Mouse (Mus musculus): Measurements from ENCODE around the gene Tsga10ip. TPM values are rescaled to one million over a fixed set of nuclear protein-coding genes. Genes with fewer than 3 reads are reported as not detected.
A peak's percentile ranks its signal among the peaks of the same experiment; 100 is the strongest.
"Not testable (repeated sequence)": the region's sequence is repeated elsewhere in the genome, so short reads cannot be mapped to it uniquely, and the experiment has no call there.

Tsga10ip gene
- total RNA-seq, 2 experiments from 2014 or later, result not detected

- DNase-seq (ENCODE audit: extremely low spot score in 1 of 2, low spot score in 1 of 2), result peak in 1 of 2 experiments; percentile 59
These were observed 21.9 kb upstream of the Tsga10ip start for GRCm38 (mm10) chr19:5424092-5424781.

GRCm38 (mm10) chr19:5423561-5423960 is 21.2 kb upstream of the Tsga10ip start:
- no peak for DNase-seq (ENCODE audit: extremely low spot score in 1 of 2, low spot score in 1 of 2)

- DNase-seq (ENCODE audit: extremely low spot score in 1 of 2, low spot score in 1 of 2), result no peak
These were observed 20.6 kb upstream of the Tsga10ip start for GRCm38 (mm10) chr19:5422895-5423443.

DNA sequence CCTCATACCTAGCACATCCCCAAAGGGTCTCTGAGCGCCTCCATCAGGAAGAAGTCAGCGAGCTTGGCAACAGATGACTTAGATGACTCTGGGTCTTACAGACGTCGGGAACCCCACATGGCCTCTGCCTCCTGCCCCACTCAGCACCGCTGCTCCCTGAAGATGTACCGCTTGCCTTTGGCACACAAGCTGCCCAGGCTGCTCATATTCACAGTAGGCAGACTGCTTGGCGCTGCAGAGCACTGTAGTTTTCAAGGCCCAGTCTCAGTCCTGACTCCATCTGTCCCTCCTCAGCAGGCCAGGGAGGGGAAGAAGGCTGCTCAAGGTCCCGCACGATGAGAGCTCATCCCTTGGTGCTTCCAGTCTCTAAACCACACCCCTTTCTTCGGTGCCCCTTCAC is 19.9 kb upstream of the Tsga10ip start:
- no peak for DNase-seq (ENCODE audit: extremely low spot score in 1 of 2, low spot score in 1 of 2)

- no peak for DNase-seq (ENCODE audit: extremely low spot score in 1 of 2, low spot score in 1 of 2)
These were observed 19.5 kb upstream of the Tsga10ip start for GRCm38 (mm10) chr19:5421784-5422183.

DNA sequence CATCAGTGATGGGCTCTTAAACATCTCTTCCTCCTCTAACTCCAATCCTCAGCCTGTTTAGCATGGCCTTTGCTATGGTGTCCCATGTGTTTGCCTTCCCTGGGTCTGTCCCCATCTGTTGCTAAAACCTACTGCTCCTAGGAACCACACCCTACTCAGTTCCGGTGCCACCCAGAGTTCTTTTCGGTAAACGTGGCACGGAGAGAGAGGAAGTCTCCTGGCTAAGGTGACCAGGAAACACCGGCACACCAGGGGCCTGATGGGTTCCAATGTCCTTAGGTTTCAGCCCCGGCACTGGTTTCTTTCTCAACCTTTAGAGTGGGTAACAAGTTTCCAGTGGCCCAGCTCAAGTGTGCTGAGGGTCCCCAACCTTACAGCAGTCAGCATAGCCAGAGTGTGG is 18.3 kb upstream of the Tsga10ip start:
- no peak for DNase-seq (ENCODE audit: extremely low spot score in 1 of 2, low spot score in 1 of 2)

DNA sequence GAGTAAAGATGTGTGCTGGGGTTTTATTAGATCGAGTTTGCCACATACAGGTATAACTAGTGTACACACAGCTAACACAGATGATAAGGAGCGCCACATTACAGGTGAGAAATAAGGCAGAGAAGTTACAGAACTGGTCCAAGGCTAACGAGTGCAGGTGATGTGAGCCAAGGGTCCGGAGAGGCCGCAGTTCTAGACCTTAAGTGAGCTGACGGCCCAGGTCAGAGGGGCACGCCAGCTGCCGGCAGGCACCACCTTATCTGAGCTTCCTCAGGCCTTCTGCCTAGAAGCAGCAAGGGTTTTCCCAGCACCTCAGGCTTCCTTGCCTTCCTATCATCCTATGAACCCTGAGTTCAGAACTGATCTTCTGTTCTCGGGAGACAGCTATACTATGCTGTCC is 17.3 kb upstream of the Tsga10ip start:
- DNase-seq (ENCODE audit: extremely low spot score in 1 of 2, low spot score in 1 of 2), result no peak

- no peak for DNase-seq (ENCODE audit: extremely low spot score in 1 of 2, low spot score in 1 of 2)
These were observed 16.6 kb upstream of the Tsga10ip start for GRCm38 (mm10) chr19:5418750-5419466.

DNA sequence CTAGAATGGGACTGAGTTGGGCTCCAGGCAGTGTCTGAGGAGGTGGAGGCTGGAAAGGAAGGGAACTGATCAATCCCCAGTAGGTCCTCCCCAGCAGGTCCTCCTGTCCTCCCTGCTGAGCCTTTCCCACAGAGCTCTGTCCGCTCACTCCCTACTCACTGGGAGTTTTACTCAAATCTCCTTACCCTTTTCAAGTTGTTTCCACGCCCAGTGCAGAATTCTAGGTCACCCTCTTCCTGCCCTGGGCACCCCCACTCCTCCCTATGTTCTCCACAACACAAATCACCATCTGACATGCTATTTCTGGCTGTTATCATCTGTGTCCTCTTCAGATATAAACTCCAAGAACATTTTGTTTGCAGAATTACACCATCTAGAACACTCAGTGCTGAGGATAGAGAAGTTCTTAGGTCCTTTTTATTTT is 12.2 kb upstream of the Tsga10ip start:
- DNase-seq (ENCODE audit: extremely low spot score in 1 of 2, low spot score in 1 of 2), result no peak

GRCm38 (mm10) chr19:5413840-5414239 is 11.5 kb upstream of the Tsga10ip start:
- DNase-seq (ENCODE audit: extremely low spot score in 1 of 2, low spot score in 1 of 2), result no peak

DNA sequence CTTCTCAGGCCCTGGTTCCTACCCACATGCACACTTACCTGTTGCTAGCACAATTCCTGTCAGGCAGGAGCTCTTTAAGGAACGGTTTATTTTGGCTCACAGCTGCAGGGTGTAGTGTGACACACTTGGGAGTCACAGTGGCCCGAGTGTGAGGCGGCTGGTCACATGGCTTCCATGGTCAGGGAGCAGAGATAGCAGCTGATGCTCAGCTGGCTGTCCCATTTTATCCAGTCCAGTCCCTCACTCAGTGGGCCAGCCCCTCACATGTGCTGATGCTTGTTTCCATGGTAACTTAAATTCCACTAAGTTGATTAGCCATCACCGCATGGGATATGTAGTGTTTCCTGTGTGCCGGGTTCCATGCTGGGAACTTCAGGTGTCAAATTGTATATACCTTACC is 9.6 kb upstream of the Tsga10ip start:
- DNase-seq (ENCODE audit: extremely low spot score in 1 of 2, low spot score in 1 of 2), result no peak

- DNase-seq (ENCODE audit: extremely low spot score in 1 of 2, low spot score in 1 of 2), result no peak
These were observed 8.3 kb upstream of the Tsga10ip start for GRCm38 (mm10) chr19:5410641-5411040.

- DNase-seq (ENCODE audit: extremely low spot score in 1 of 2, low spot score in 1 of 2), result no peak
These were observed 6.7 kb upstream of the Tsga10ip start for GRCm38 (mm10) chr19:5409068-5409467.

GRCm38 (mm10) chr19:5408057-5409001 is 6.0 kb upstream of the Tsga10ip start:
- DNase-seq (ENCODE audit: extremely low spot score in 1 of 2, low spot score in 1 of 2), result no peak

- DNase-seq (ENCODE audit: extremely low spot score in 1 of 2, low spot score in 1 of 2), result peak in 1 of 2 experiments; percentile 42
These were observed 4.8 kb upstream of the Tsga10ip start for GRCm38 (mm10) chr19:5407133-5407532.

GRCm38 (mm10) chr19:5406531-5407126 is 4.3 kb upstream of the Tsga10ip start:
- DNase-seq (ENCODE audit: extremely low spot score in 1 of 2, low spot score in 1 of 2), result not testable (repeated sequence)

DNA sequence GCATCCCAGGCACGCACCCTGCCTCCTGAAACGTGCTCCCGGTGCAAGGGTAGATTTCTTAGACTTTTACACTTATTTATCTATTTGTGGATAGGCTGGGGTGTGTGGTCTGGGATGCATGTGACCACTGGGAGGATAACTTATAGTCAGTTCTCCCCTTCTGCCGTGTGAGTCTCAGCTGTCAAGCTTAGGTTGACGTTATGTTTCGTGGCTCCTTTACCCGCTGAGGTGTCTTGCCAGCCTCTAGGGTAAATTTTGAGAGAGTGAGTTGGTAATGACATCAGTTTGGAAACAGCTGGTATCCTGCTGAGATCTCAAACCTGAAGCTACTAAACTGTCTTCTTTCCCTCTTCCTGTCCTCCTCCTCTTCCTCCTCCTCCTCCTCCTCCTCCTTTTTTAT is 3.6 kb upstream of the Tsga10ip start:
- no peak for DNase-seq (ENCODE audit: extremely low spot score in 1 of 2, low spot score in 1 of 2)

DNA sequence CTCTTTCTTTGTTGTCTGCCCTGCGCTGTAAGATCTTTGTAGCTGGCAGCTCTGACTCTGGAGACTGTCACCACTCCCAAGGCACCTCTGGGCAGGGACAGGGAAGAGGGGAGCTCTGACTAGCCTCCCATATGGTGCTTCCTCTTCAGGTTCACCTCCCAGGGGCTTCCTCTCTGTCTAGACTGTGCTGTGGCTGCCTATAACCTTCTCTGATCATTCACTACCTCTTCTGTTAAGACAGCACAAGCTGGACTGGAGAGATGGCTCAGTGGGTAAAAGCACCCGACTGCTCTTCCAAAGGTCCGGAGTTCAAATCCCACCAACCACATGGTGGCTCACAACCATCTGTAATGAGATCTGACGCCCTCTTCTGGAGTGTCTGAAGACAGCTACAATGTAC is 1.3 kb downstream of the Tsga10ip start:
- not testable (repeated sequence) for DNase-seq (ENCODE audit: extremely low spot score in 1 of 2, low spot score in 1 of 2)

GRCm38 (mm10) chr19:5395371-5395770 is 7.0 kb downstream of the Tsga10ip start:
- DNase-seq (ENCODE audit: extremely low spot score in 1 of 2, low spot score in 1 of 2), result no peak

DNA sequence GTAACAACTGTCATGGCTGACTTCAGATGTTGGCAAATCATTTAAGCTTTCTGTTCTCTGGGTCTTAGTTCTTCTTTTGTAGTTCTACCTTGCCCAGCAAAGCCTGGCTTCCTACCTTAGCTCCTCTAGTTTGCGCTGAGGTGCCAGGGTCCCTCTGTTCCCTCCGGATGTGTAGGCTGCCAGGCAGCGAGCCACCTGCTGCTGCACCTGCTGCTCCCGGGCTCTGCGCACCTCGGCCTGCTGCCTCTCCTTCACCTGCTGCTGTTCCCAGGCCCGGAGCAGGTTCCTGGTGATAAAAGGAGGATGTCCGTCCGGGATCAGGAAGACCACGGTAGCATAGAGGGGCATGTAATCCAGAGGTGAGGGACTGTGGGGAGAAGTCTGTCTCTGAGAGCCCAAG is 8.2 kb downstream of the Tsga10ip start:
- DNase-seq (ENCODE audit: extremely low spot score in 1 of 2, low spot score in 1 of 2), result no peak

All from layer of hippocampus, postnatal 25 days (tissue).